Mouse (Mus musculus) E14TG2a.4 (cell line): ENCODE measurements around the gene Sik1.

Experiments used
- CTCF ChIP-seq: conservative IDR thresholded peaks from 2 replicates; pipeline ENCODE4 v1.5.1; 2014; ENCODE audit warnings: low read length
- NANOG ChIP-seq: IDR thresholded peaks from 2 replicates; pipeline ENCODE4 v1.6.1; 2014; ENCODE audit warnings: borderline replicate concordance, low read length, mixed read lengths

GRCm38 (mm10) chr17:31888540-31888939 lies 32.9 kb upstream of the Sik1 start:
- no peak for TF ChIP-seq CTCF
- no peak for TF ChIP-seq NANOG
